Mouse (Mus musculus): ENCODE data around the gene Celf1. TPM values are rescaled to one million over a fixed set of nuclear protein-coding genes. Genes with fewer than 3 reads are reported as not detected.

Gene Celf1
- polyA plus RNA-seq, 1 experiment from 2014 or later: 108 TPM

- Histone ChIP-seq H3K4me1 (replicated peaks) (peaks cover 14% of the 10 kb centered on the region), H3K27me3 (no peaks in the 10 kb centered on the region), H3K36me3 (peaks cover 80% of the 10 kb centered on the region), H3K9ac (no peak overlapping the region), H3K4me3 (no peak overlapping the region), H3K4me2 (no peak overlapping the region), H3K9me3 (no peaks in the 10 kb centered on the region), H3K27ac (no peak overlapping the region)
- 92% methylated on average over 5 of the region's 5 CpGs for WGBS
- ATAC-seq (ENCODE audit: low FRiP score): no peak
These were observed 118.3 kb downstream of the Celf1 start for GRCm38 (mm10) chr2:91058435-91058834.

GRCm38 (mm10) chr2:91059376-91059775, 119.2 kb downstream of the Celf1 start:
- Histone ChIP-seq H3K4me2 (no peak overlapping the region), H3K36me3 (peaks cover 89% of the 10 kb centered on the region), H3K27ac (no peak overlapping the region), H3K4me3 (no peak overlapping the region), H3K9ac (no peak overlapping the region), H3K9me3 (no peaks in the 10 kb centered on the region), H3K27me3 (no peaks in the 10 kb centered on the region), H3K4me1 (replicated peaks) (peaks cover 14% of the 10 kb centered on the region)
- ATAC-seq (ENCODE audit: low FRiP score): no peak
- WGBS: 92% methylated on average over 2 of the region's 2 CpGs

GRCm38 (mm10) chr2:91060544-91061355, 120.6 kb downstream of the Celf1 start:
- ATAC-seq (ENCODE audit: low FRiP score): no peak
- Histone ChIP-seq H3K9me3 (no peaks in the 10 kb centered on the region), H3K9ac (no peak overlapping the region), H3K4me1 (replicated peaks) (peaks cover 5% of the 10 kb centered on the region; the same call in 1 of the 2 replicates), H3K27me3 (no peaks in the 10 kb centered on the region), H3K4me2 (no peak overlapping the region), H3K36me3 (peaks cover 94% of the 10 kb centered on the region), H3K4me3 (no peak overlapping the region), H3K27ac (no peak overlapping the region)
- WGBS: 82% methylated on average over 10 of the region's 10 CpGs

- no peak for ATAC-seq (ENCODE audit: low FRiP score)
- H3K4me3 ChIP-seq: no peak overlapping the region
- no peaks in the 10 kb centered on the region for H3K9me3 ChIP-seq
- no peak overlapping the region for H3K27ac ChIP-seq
- H3K36me3 ChIP-seq: peaks cover 92% of the 10 kb centered on the region
- H3K27me3 ChIP-seq: no peaks in the 10 kb centered on the region
- peaks cover 8% of the 10 kb centered on the region; the same call in 1 of the 2 replicates for H3K4me1 ChIP-seq (replicated peaks)
- WGBS: 89% methylated on average over 6 of the region's 6 CpGs
- no peak overlapping the region for H3K4me2 ChIP-seq
- 0 out of 2 replicates have a peak overlapping the region, but pooled peaks have one; percentile 29 for H3K9ac ChIP-seq
These were observed 121.8 kb downstream of the Celf1 start for GRCm38 (mm10) chr2:91061849-91062481.

- ATAC-seq (ENCODE audit: low FRiP score): no peak
- Histone ChIP-seq H3K4me2 (no peak overlapping the region), H3K27ac (no peak overlapping the region), H3K27me3 (no peaks in the 10 kb centered on the region), H3K9ac (no peak overlapping the region), H3K4me1 (replicated peaks) (peaks cover 9% of the 10 kb centered on the region), H3K9me3 (no peaks in the 10 kb centered on the region), H3K4me3 (no peak overlapping the region), H3K36me3 (peaks cover 85% of the 10 kb centered on the region)
- 91% methylated on average over 16 of the region's 16 CpGs for WGBS
These were observed 122.8 kb downstream of the Celf1 start for GRCm38 (mm10) chr2:91062779-91063606.

- H3K27ac ChIP-seq: no peak overlapping the region
- peaks cover 21% of the 10 kb centered on the region for H3K4me1 ChIP-seq (replicated peaks)
- no peaks in the 10 kb centered on the region for H3K27me3 ChIP-seq
- 86% methylated on average over 6 of the region's 6 CpGs for WGBS
- no peak overlapping the region for H3K4me2 ChIP-seq
- H3K36me3 ChIP-seq: peaks cover 73% of the 10 kb centered on the region
- no peak for ATAC-seq (ENCODE audit: low FRiP score)
- no peak overlapping the region for H3K4me3 ChIP-seq
- no peaks in the 10 kb centered on the region for H3K9me3 ChIP-seq
- H3K9ac ChIP-seq: no peak overlapping the region
These were observed 124.0 kb downstream of the Celf1 start for GRCm38 (mm10) chr2:91064211-91064610.

GRCm38 (mm10) chr2:91065544-91065943, 125.4 kb downstream of the Celf1 start:
- Histone ChIP-seq H3K4me3 (no peak overlapping the region), H3K9me3 (no peaks in the 10 kb centered on the region), H3K27me3 (no peaks in the 10 kb centered on the region), H3K9ac (no peak overlapping the region), H3K4me1 (replicated peaks) (peaks cover 28% of the 10 kb centered on the region), H3K27ac (no peak overlapping the region), H3K4me2 (no peak overlapping the region), H3K36me3 (peaks cover 61% of the 10 kb centered on the region)
- no peak for ATAC-seq (ENCODE audit: low FRiP score)
- 45% methylated on average over 3 of the region's 3 CpGs for WGBS

- WGBS: 84% methylated on average over 3 of the region's 3 CpGs
- Histone ChIP-seq H3K4me1 (replicated peaks) (peaks cover 36% of the 10 kb centered on the region), H3K9me3 (no peaks in the 10 kb centered on the region), H3K36me3 (peaks cover 52% of the 10 kb centered on the region), H3K4me3 (no peak overlapping the region), H3K27me3 (no peaks in the 10 kb centered on the region), H3K4me2 (no peak overlapping the region), H3K27ac (no peak overlapping the region), H3K9ac (no peak overlapping the region)
- no peak for ATAC-seq (ENCODE audit: low FRiP score)
These were observed 126.3 kb downstream of the Celf1 start for GRCm38 (mm10) chr2:91066455-91066854.

- no peak overlapping the region for H3K27ac ChIP-seq
- H3K9me3 ChIP-seq: no peaks in the 10 kb centered on the region
- ATAC-seq (ENCODE audit: low FRiP score): no peak
- H3K36me3 ChIP-seq: peaks cover 34% of the 10 kb centered on the region
- peak overlapping the region; percentile 73 for H3K4me3 ChIP-seq
- peaks cover 36% of the 10 kb centered on the region for H3K4me1 ChIP-seq (replicated peaks)
- no peaks in the 10 kb centered on the region for H3K27me3 ChIP-seq
- peak overlapping the region; percentile 85 for H3K4me2 ChIP-seq
- peak overlapping the region; percentile 87 for H3K9ac ChIP-seq
- WGBS: 58% methylated on average over 13 of the region's 13 CpGs
These were observed 128.1 kb downstream of the Celf1 start for GRCm38 (mm10) chr2:91068162-91068871.

GRCm38 (mm10) chr2:91068872-91069165, 128.6 kb downstream of the Celf1 start:
- WGBS: 51% methylated on average over 6 of the region's 6 CpGs
- Histone ChIP-seq H3K27ac (no peak overlapping the region; the same call in 1 of the 2 replicates), H3K9me3 (no peaks in the 10 kb centered on the region), H3K9ac (peak overlapping the region; percentile 87), H3K4me3 (peak overlapping the region; percentile 73), H3K4me1 (replicated peaks) (peaks cover 36% of the 10 kb centered on the region), H3K36me3 (peaks cover 29% of the 10 kb centered on the region), H3K27me3 (no peaks in the 10 kb centered on the region), H3K4me2 (peak overlapping the region; percentile 85)
- ATAC-seq (ENCODE audit: low FRiP score): no peak

All from hindbrain, embryonic 13.5 days (tissue).